Mouse (Mus musculus) testis, adult 2 months (tissue): ENCODE data around the gene AC170998.1. TPM values are rescaled to one million over a fixed set of nuclear protein-coding genes. Genes with fewer than 3 reads are reported as not detected.

Experiments
- H3K27ac ChIP-seq: fragments of 200-500 bp; 2 replicates; pipeline ENCODE4 v1.5.1; 2012; ENCODE audit warnings: low read depth, low read length; ENCODE audit not compliant: control insufficient read depth, insufficient read depth
- H3K27me3 ChIP-seq: fragments of 200-500 bp; 2 replicates; pipeline ENCODE4 v1.6.1; 2012; ENCODE audit warnings: mild to moderate bottlenecking, low read length, moderate library complexity; ENCODE audit not compliant: control insufficient read depth, insufficient read depth
- H3K36me3 ChIP-seq: fragments of 200-500 bp; 2 replicates; pipeline ENCODE4 v1.6.1; 2012; ENCODE audit warnings: mild to moderate bottlenecking, low read length; ENCODE audit not compliant: control insufficient read depth, insufficient read depth
- H3K4me1 ChIP-seq: fragments of 200-500 bp; 2 replicates; pipeline ENCODE4 v1.6.1; 2012; ENCODE audit warnings: low read length; ENCODE audit not compliant: control insufficient read depth, insufficient read depth
- H3K4me3 ChIP-seq: fragments of 200-500 bp; 2 replicates; pipeline ENCODE4 v1.5.1; 2012; ENCODE audit warnings: low read depth, mild to moderate bottlenecking, low read length, moderate library complexity, mixed read lengths; ENCODE audit not compliant: control insufficient read depth
- CTCF ChIP-seq: fragments of 200-500 bp; IDR thresholded peaks from 2 replicates; pipeline ENCODE4 v1.5.1; 2012; ENCODE audit warnings: low read depth, mild to moderate bottlenecking, inconsistent platforms, low read length, moderate library complexity; ENCODE audit not compliant: control insufficient read depth, insufficient read depth, insufficient replicate concordance
- POLR2A ChIP-seq: fragments of 200-500 bp; IDR thresholded peaks from 2 replicates; pipeline ENCODE4 v1.6.1; 2012; ENCODE audit warnings: low read depth, mild to moderate bottlenecking, inconsistent platforms, low read length, moderate library complexity; ENCODE audit not compliant: control insufficient read depth
- polyA plus RNA-seq: library from polyadenylated mRNA; depleted of rRNA; stranded (reverse); fragments of >200 nt; gene quantifications from 2 replicates; pipeline ENCODE4 v1.2.3, GENCODE M21; 2012

The AC170998.1 gene
- polyA plus RNA-seq, 1 experiment = not detected

- TF ChIP-seq CTCF (no peak), POLR2A (no peak)
- H3K4me3 ChIP-seq = no peak overlapping the region
- peak overlapping the region; percentile 39 for H3K27ac ChIP-seq
- peaks cover 8% of the 10 kb centered on the region for H3K4me1 ChIP-seq
- H3K27me3 ChIP-seq = no peaks in the 10 kb centered on the region
- H3K36me3 ChIP-seq = no peaks in the 10 kb centered on the region
These were observed 28.3 kb upstream of the AC170998.1 start for GRCm38 (mm10) chr17:28697290-28698195.

GRCm38 (mm10) chr17:28698245-28698644 is 27.6 kb upstream of the AC170998.1 start:
- H3K27ac ChIP-seq = no peak overlapping the region
- no peak overlapping the region for H3K4me3 ChIP-seq
- H3K27me3 ChIP-seq = no peaks in the 10 kb centered on the region
- H3K36me3 ChIP-seq = no peaks in the 10 kb centered on the region
- peaks cover 7% of the 10 kb centered on the region for H3K4me1 ChIP-seq
- TF ChIP-seq POLR2A = no peak
- TF ChIP-seq CTCF = no peak

GRCm38 (mm10) chr17:28698672-28699071 is 27.2 kb upstream of the AC170998.1 start:
- no peaks in the 10 kb centered on the region for H3K36me3 ChIP-seq
- H3K27me3 ChIP-seq = no peaks in the 10 kb centered on the region
- peaks cover 7% of the 10 kb centered on the region for H3K4me1 ChIP-seq
- no peak overlapping the region for H3K27ac ChIP-seq
- TF ChIP-seq CTCF (no peak), POLR2A (no peak)
- no peak overlapping the region for H3K4me3 ChIP-seq

- no peak for TF ChIP-seq CTCF
- TF ChIP-seq POLR2A = no peak
- no peaks in the 10 kb centered on the region for H3K27me3 ChIP-seq
- no peak overlapping the region for H3K4me3 ChIP-seq
- H3K36me3 ChIP-seq = no peaks in the 10 kb centered on the region
- H3K27ac ChIP-seq = no peak overlapping the region
- H3K4me1 ChIP-seq = peaks cover 7% of the 10 kb centered on the region
These were observed 26.1 kb upstream of the AC170998.1 start for GRCm38 (mm10) chr17:28699789-28700188.

GRCm38 (mm10) chr17:28701171-28701570 is 24.7 kb upstream of the AC170998.1 start:
- H3K27me3 ChIP-seq = no peaks in the 10 kb centered on the region
- TF ChIP-seq POLR2A = no peak
- H3K4me3 ChIP-seq = no peak overlapping the region
- H3K27ac ChIP-seq = no peak overlapping the region
- H3K4me1 ChIP-seq = peaks cover 7% of the 10 kb centered on the region
- H3K36me3 ChIP-seq = no peaks in the 10 kb centered on the region

GRCm38 (mm10) chr17:28701737-28702136 is 24.1 kb upstream of the AC170998.1 start:
- no peak overlapping the region for H3K27ac ChIP-seq
- no peak overlapping the region for H3K4me3 ChIP-seq
- H3K4me1 ChIP-seq = peaks cover 7% of the 10 kb centered on the region
- TF ChIP-seq POLR2A = no peak
- no peak for TF ChIP-seq CTCF
- H3K27me3 ChIP-seq = no peaks in the 10 kb centered on the region
- H3K36me3 ChIP-seq = no peaks in the 10 kb centered on the region

- Histone ChIP-seq H3K27me3 (no peaks in the 10 kb centered on the region), H3K4me3 (peak overlapping the region; percentile 24; the same call in 1 of the 2 replicates), H3K36me3 (no peaks in the 10 kb centered on the region), H3K4me1 (peaks cover 2% of the 10 kb centered on the region), H3K27ac (no peak overlapping the region)
- no peak for TF ChIP-seq POLR2A
- TF ChIP-seq CTCF = no peak
These were observed 23.2 kb upstream of the AC170998.1 start for GRCm38 (mm10) chr17:28702646-28703045.
